In genomic region chr8:41648276-41648675, GRCm38 (mm10) we compare ENCODE assay signal across 27 mouse cellular contexts.
"Had no signal": no experiment of that assay in that cellular context is flagged by ENCODE, and none has a peak within 500 bp of the region (broad histone marks: within the 10 kb centered on the region; RNA-seq: fewer than 3 reads in every experiment).

No protein-coding gene starts in this region.

- DNase-seq: cerebellum, adult 9-10 months; cerebellum, adult 9-11 months; cerebellum, postnatal 10 days; cerebellum, postnatal 14 days; cerebellum, postnatal 25 days; cerebellum, postnatal 36 days; embryo, embryonic 11 days; forebrain, postnatal 0 days; gastrocnemius, adult 2 months; gastrocnemius, postnatal 10 days; gastrocnemius, postnatal 14 days; gastrocnemius, postnatal 25 days; gastrocnemius, postnatal 36 days; heart, adult 11 months; heart, adult 18-20 months; heart, adult 2 months had no signal

- H3K4me2 ChIP-seq: embryonic facial prominence, embryonic 12.5 days; embryonic facial prominence, embryonic 13.5 days; embryonic facial prominence, embryonic 15.5 days; forebrain, embryonic 12.5 days; forebrain, embryonic 13.5 days; forebrain, embryonic 15.5 days had no signal

- H3K4me1 ChIP-seq: embryonic facial prominence, embryonic 10.5 days; embryonic facial prominence, embryonic 12.5 days; embryonic facial prominence, embryonic 15.5 days; forebrain, embryonic 10.5 days; forebrain, embryonic 12.5 days; forebrain, embryonic 13.5 days; forebrain, embryonic 15.5 days had no signal

- H3K4me3 ChIP-seq: embryonic facial prominence, embryonic 10.5 days; embryonic facial prominence, embryonic 12.5 days; embryonic facial prominence, embryonic 13.5 days; embryonic facial prominence, embryonic 15.5 days; erythroblast, embryonic 14.5 days; forebrain, embryonic 10.5 days; forebrain, embryonic 12.5 days; forebrain, embryonic 13.5 days; forebrain, embryonic 15.5 days; gastrocnemius, adult 2 months; heart, adult 2 months had no signal

- H3K27me3 ChIP-seq: embryonic facial prominence, embryonic 12.5 days; embryonic facial prominence, embryonic 13.5 days; embryonic facial prominence, embryonic 15.5 days; forebrain, embryonic 12.5 days; forebrain, embryonic 13.5 days; forebrain, embryonic 15.5 days had no signal

- H3K9me3 ChIP-seq: embryonic facial prominence, embryonic 10.5 days; embryonic facial prominence, embryonic 12.5 days; embryonic facial prominence, embryonic 13.5 days; embryonic facial prominence, embryonic 15.5 days; forebrain, embryonic 10.5 days; forebrain, embryonic 12.5 days; forebrain, embryonic 13.5 days; forebrain, embryonic 15.5 days had no signal

- ATAC-seq: forebrain, embryonic 13.5 days; forebrain, embryonic 14.5 days; forebrain, embryonic 15.5 days; forebrain, embryonic 16.5 days; forebrain, postnatal 0 days had no signal

- H3K36me3 ChIP-seq: embryonic facial prominence, embryonic 10.5 days; embryonic facial prominence, embryonic 12.5 days; embryonic facial prominence, embryonic 13.5 days; embryonic facial prominence, embryonic 15.5 days; forebrain, embryonic 10.5 days; forebrain, embryonic 12.5 days; forebrain, embryonic 15.5 days had no signal

- H3K9ac ChIP-seq: embryonic facial prominence, embryonic 12.5 days; embryonic facial prominence, embryonic 13.5 days; embryonic facial prominence, embryonic 15.5 days; forebrain, embryonic 12.5 days; forebrain, embryonic 13.5 days; forebrain, embryonic 15.5 days; forebrain, postnatal 0 days had no signal

- H3K27ac ChIP-seq: embryonic facial prominence, embryonic 10.5 days; embryonic facial prominence, embryonic 12.5 days; embryonic facial prominence, embryonic 13.5 days; embryonic facial prominence, embryonic 15.5 days; forebrain, embryonic 10.5 days; forebrain, embryonic 12.5 days; forebrain, embryonic 13.5 days; forebrain, embryonic 15.5 days; gastrocnemius, adult 2 months; heart, adult 2 months had no signal
